Mouse (Mus musculus) brain, embryonic 14.5 days (tissue): ENCODE measurements around the gene Dock9.

Source experiments
- CTCF ChIP-seq: fragments of 200-500 bp; IDR thresholded peaks from 2 replicates; pipeline ENCODE4 v1.5.1; 2012; ENCODE audit warnings: inconsistent platforms, mild to moderate bottlenecking, moderate library complexity, borderline replicate concordance; ENCODE audit not compliant: insufficient read depth, insufficient read length; ENCODE audit errors: extremely low read depth
- POLR2A ChIP-seq: fragments of 200-500 bp; IDR thresholded peaks from 2 replicates; pipeline ENCODE4 v1.6.1; 2012; ENCODE audit warnings: mild to moderate bottlenecking, inconsistent platforms, borderline replicate concordance; ENCODE audit not compliant: poor library complexity, insufficient read depth, insufficient read length, severe bottlenecking; ENCODE audit errors: extremely low read depth

DNA sequence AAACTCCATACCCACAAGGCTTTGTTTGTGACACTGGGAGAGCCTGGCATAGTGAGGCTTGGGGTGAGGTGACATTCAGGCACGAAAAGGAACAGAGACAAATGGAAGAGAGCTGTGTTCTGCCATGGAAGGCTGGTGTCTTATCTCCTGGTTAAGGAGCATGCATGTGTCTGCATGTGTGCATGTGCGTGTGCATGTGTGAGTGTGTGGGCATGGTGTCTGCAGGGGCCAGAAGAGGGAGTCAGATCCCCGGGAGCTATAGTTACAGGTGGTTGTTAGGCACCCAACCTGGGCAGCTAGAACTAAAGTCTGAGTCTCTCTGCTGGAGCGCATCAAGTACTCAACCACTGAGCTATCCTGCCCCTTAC lies 83.8 kb downstream of the Dock9 start:
- no peak for TF ChIP-seq CTCF
- no peak for TF ChIP-seq POLR2A
